Mouse (Mus musculus) CH12.LX (cell line): ENCODE measurements around the gene Vasp. TPM values are rescaled to one million over a fixed set of nuclear protein-coding genes. Genes with fewer than 3 reads are reported as not detected.

Source experiments
- DNase-seq: peaks from one replicate; pipeline ENCODE4 v3.0.0-alpha.2; 2013; ENCODE audit errors: extremely low read depth
- H3K27ac ChIP-seq: 2 replicates; pipeline ENCODE4 v1.5.1; 2012; ENCODE audit warnings: low read depth, mild to moderate bottlenecking, control low read depth, moderate library complexity; ENCODE audit not compliant: insufficient read depth
- H3K27me3 ChIP-seq: replicated peaks from 2 replicates; pipeline ENCODE3; 2012; ENCODE audit warnings: inconsistent platforms
- H3K36me3 ChIP-seq, 2 experiments: replicated peaks in 1 of 2; 2 replicates each; pipeline versions ENCODE3 to v1.6.1; 2012; ENCODE audit warnings: inconsistent platforms in 1 of 2, low read length in 1 of 2, mild to moderate bottlenecking in 1 of 2, mixed read lengths in 1 of 2, moderate library complexity in 1 of 2; ENCODE audit not compliant: control insufficient read depth in 1 of 2, insufficient read depth in 1 of 2
- H3K4me1 ChIP-seq, 2 experiments: 2 replicates each; pipeline ENCODE4 v1.6.1; 2012; ENCODE audit warnings: inconsistent platforms in 1 of 2, moderate library complexity in 1 of 2; ENCODE audit not compliant: insufficient read depth in 2 of 2, control insufficient read depth in 1 of 2
- H3K4me2 ChIP-seq: 2 replicates; pipeline ENCODE4 v1.6.1; 2012; ENCODE audit warnings: low read depth, mild to moderate bottlenecking, control low read depth; ENCODE audit not compliant: poor library complexity, insufficient read depth, severe bottlenecking
- H3K4me3 ChIP-seq, 3 experiments: fragments of 150-350 bp in 1 of 3; sonication (generic) in 1 of 3; replicated peaks in 1 of 3; 2 replicates each; pipeline versions ENCODE3 to v1.5.1; 2011 to 2012; ENCODE audit warnings: low read depth in 2 of 3, low read length in 2 of 3, mild to moderate bottlenecking in 2 of 3, moderate library complexity in 2 of 3, control low read depth in 1 of 3, improper control_type of control experiment in 1 of 3, inconsistent platforms in 1 of 3, mixed read lengths in 1 of 3; ENCODE audit not compliant: poor library complexity in 1 of 3
- H3K79me2 ChIP-seq: replicated peaks from 2 replicates; pipeline ENCODE4 v1.6.1; 2012; ENCODE audit warnings: mild to moderate bottlenecking, moderate library complexity; ENCODE audit not compliant: control insufficient read depth, poor library complexity, insufficient read depth, severe bottlenecking; ENCODE audit errors: extremely low read depth
- H3K9ac ChIP-seq: 2 replicates; pipeline ENCODE4 v1.6.1; 2012; ENCODE audit warnings: low read depth, mild to moderate bottlenecking, control low read depth, moderate library complexity; ENCODE audit not compliant: insufficient read depth
- H3K9me3 ChIP-seq: replicated peaks from 2 replicates; pipeline ENCODE3; 2012; ENCODE audit warnings: low read length, inconsistent platforms, mixed read lengths
- CHD1 ChIP-seq: IDR thresholded peaks from 2 replicates; pipeline ENCODE4 v1.6.1; 2012; ENCODE audit warnings: low read depth, low read length, improper control_type of control experiment, inconsistent platforms
- CHD2 ChIP-seq: IDR thresholded peaks from 2 replicates; pipeline ENCODE4 v1.6.1; 2011; ENCODE audit warnings: low read length, improper control_type of control experiment
- E2F4 ChIP-seq: IDR thresholded peaks from 2 replicates; pipeline ENCODE4 v1.6.1; 2011; ENCODE audit warnings: low read depth, low read length, improper control_type of control experiment; ENCODE audit not compliant: insufficient replicate concordance
- ELF1 ChIP-seq: IDR thresholded peaks from 2 replicates; pipeline ENCODE4 v1.6.1; 2014; ENCODE audit warnings: low read depth, mild to moderate bottlenecking, inconsistent platforms, low read length, improper control_type of control experiment
- EP300 ChIP-seq: IDR thresholded peaks from 2 replicates; pipeline ENCODE4 v1.6.1; 2011; ENCODE audit warnings: low read length, improper control_type of control experiment
- ETS1 ChIP-seq: conservative IDR thresholded peaks from 2 replicates; pipeline ENCODE4 v1.6.1; 2012; ENCODE audit warnings: low read depth, mild to moderate bottlenecking, inconsistent platforms, low read length, improper control_type of control experiment, moderate library complexity
- GABPA ChIP-seq: IDR thresholded peaks from 2 replicates; pipeline ENCODE4 v1.6.1; 2012; ENCODE audit warnings: low read depth, low read length, improper control_type of control experiment, inconsistent platforms; ENCODE audit not compliant: insufficient replicate concordance
- HCFC1 ChIP-seq: IDR thresholded peaks from 2 replicates; pipeline ENCODE4 v1.6.1; 2012; ENCODE audit warnings: low read depth, mild to moderate bottlenecking, inconsistent platforms, low read length, improper control_type of control experiment
- MEF2A ChIP-seq: IDR thresholded peaks from 2 replicates; pipeline ENCODE4 v1.6.1; 2014; ENCODE audit warnings: low read depth, mild to moderate bottlenecking, inconsistent platforms, low read length, improper control_type of control experiment, borderline replicate concordance
- MXI1 ChIP-seq: IDR thresholded peaks from 2 replicates; pipeline ENCODE4 v1.6.1; 2011; ENCODE audit warnings: mild to moderate bottlenecking, low read depth, low read length, improper control_type of control experiment
- MYC ChIP-seq: IDR thresholded peaks from 2 replicates; pipeline ENCODE4 v1.6.1; 2011; ENCODE audit warnings: low read depth, mild to moderate bottlenecking, improper control_type of control experiment, low read length
- NELFE ChIP-seq: IDR thresholded peaks from 2 replicates; pipeline ENCODE4 v1.6.1; 2011; ENCODE audit warnings: low read depth, low read length, improper control_type of control experiment
- NRF1 ChIP-seq: IDR thresholded peaks from 2 replicates; pipeline ENCODE4 v1.6.1; 2014; ENCODE audit warnings: low read depth, mild to moderate bottlenecking, inconsistent platforms, low read length, improper control_type of control experiment, moderate library complexity
- POLR2AphosphoS2 ChIP-seq: IDR thresholded peaks from 2 replicates; pipeline ENCODE4 v1.6.1; 2011; ENCODE audit warnings: low read depth, low read length, improper control_type of control experiment
- SIN3A ChIP-seq: IDR thresholded peaks from 2 replicates; pipeline ENCODE4 v1.6.1; 2012; ENCODE audit warnings: low read length, improper control_type of control experiment, inconsistent platforms
- SMC3 ChIP-seq: IDR thresholded peaks from 2 replicates; pipeline ENCODE4 v1.6.1; 2011; ENCODE audit warnings: low read depth, low read length, improper control_type of control experiment
- TCF12 ChIP-seq: IDR thresholded peaks from 2 replicates; pipeline ENCODE4 v1.6.1; 2014; ENCODE audit warnings: low read depth, mild to moderate bottlenecking, inconsistent platforms, low read length, improper control_type of control experiment
- UBTF ChIP-seq: IDR thresholded peaks from 2 replicates; pipeline ENCODE4 v1.6.1; 2012; ENCODE audit warnings: low read depth, mild to moderate bottlenecking, inconsistent platforms, low read length, improper control_type of control experiment, moderate library complexity
- USF1 ChIP-seq: IDR thresholded peaks from 2 replicates; pipeline ENCODE4 v1.6.1; 2014; ENCODE audit warnings: low read depth, mild to moderate bottlenecking, inconsistent platforms, low read length, improper control_type of control experiment
- USF2 ChIP-seq: conservative IDR thresholded peaks from 2 replicates; pipeline ENCODE4 v1.6.1; 2011; ENCODE audit warnings: low read depth, low read length, improper control_type of control experiment
- ZKSCAN1 ChIP-seq: IDR thresholded peaks from 2 replicates; pipeline ENCODE4 v1.6.1; 2012; ENCODE audit warnings: low read depth, inconsistent platforms, low read length, improper control_type of control experiment, borderline replicate concordance
- ZMIZ1 ChIP-seq: IDR thresholded peaks from 2 replicates; pipeline ENCODE4 v1.6.1; 2012; ENCODE audit warnings: low read depth, mild to moderate bottlenecking, inconsistent platforms, low read length, improper control_type of control experiment
- dilution Hi-C: fragments of 300-500 bp; cut with MboI; formaldehyde crosslinking; loops from 2 replicates; pipeline ENCODE4 v1.14.3; 2020; ENCODE audit warnings: low sequenced_read_pairs; ENCODE audit not compliant: extremely low pct_unique_long_range_greater_than_20kb, extremely low pct_ligation_motif_present
- in situ Hi-C: fragments of 300-500 bp; cut with MboI; formaldehyde crosslinking; loops from 3 replicates; pipeline ENCODE4 v1.14.3; 2019; ENCODE audit warnings: low sequenced_read_pairs, low pct_ligation_motif_present, low pct_unique_long_range_greater_than_20kb, mixed read lengths
- polyA plus RNA-seq: library from polyadenylated mRNA; unstranded; fragments of >175 nt; gene quantifications from 2 replicates; pipeline ENCODE4 v1.2.1, GENCODE M21; 2012; ENCODE audit warnings: low read depth; ENCODE audit not compliant: insufficient read length
- total RNA-seq, 2 experiments: library from RNA; depleted of rRNA; stranded (reverse); fragments of 300-350 nt in 1 of 2; fragments of >200 nt in 1 of 2; gene quantifications; 2 replicates each; pipeline ENCODE4 v1.2.3; 2012 to 2014

The Vasp gene
- total and polyA plus RNA-seq, 3 experiments: 114 to 191 (median 125) TPM

DNA sequence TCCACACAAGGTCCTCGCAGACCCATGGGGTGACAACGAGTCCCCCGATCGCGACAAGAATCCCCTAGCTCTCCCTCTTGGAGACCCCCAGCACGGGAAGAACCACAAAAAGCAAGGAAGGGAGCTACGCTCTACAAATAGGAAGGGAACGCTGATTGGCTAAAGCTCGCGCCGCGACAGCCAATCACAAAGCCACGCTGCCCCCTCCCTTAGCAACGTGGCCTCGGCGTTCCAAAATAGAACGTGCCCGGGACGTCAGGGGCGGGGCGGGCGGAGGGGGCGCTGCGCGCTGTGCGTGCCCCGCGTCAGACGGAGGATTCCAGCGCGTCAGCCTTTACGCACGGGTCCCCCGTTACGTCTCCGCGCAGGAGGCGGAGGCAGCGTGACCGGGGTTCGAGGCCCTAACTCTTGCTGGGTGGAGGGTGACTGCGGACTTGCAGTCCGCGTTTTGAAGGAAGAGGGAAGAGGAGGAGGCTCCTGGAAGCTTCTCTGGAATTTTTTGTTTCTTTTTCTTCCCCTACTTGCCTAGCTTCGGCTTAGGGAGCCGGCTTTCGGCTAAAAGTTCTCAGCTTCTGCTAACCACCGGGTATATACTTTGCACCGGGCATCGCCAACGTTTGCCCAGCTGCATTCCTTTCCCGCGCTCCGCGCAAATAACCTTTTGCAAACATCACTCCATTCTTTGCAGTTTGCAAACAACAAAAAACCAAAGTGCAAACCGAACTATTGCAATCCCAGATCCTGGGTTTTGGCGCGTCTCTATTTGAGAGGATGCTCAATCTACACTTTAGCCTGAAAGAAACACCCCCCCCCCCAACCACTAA, 37.0 kb upstream of the Vasp start (continued):
- TF ChIP-seq NRF1 (peak; percentile 54), MEF2A (peak; percentile 70), GABPA (no peak), CHD2 (peak; percentile 37; the same call in 1 of the 2 replicates), ZKSCAN1 (no peak), USF1 (peak; percentile 6; the same call in 1 of the 2 replicates), CHD1 (no peak), EP300 (no peak), SIN3A (peak; percentile 83), E2F4 (no peak), NELFE (no peak), TCF12 (0 out of 2 replicates have a peak, but pooled peaks have one; percentile 27), HCFC1 (peak; percentile 59), USF2 (no peak), ELF1 (peak; percentile 72)

DNA sequence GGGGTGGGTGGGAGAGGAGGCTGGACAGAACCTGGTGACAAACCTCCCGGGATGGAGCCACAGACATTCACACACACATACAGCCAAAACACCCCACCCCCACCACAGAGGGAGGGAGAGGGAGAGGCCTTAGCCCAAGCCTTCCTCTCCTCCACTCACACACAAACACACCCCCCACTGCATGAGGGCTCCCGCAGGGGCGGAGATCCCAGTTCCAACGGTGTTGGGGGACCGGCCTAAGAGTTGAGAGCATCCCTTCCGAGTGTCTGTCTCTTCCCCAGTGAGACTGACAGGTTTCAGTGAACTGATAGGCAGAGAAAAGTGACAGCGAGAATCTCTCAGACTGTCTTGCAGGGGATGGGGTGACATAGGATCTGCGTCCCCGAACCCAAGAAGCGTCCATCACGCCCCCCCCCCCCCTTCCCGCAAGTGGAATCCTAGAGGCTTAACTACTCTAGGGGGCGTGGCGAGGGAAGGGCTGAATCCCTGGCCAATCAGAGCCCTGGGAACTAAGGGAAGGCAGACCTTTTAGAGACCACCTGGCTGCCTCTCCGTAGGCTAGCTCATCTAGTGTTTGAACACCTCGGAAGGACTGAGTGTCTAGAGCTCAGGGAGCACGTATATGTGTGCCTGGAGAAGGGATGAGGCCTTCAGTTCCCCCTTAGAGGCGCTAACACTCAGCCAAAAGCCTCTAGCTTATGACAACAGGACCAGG, 36.3 kb upstream of the Vasp start:
- Histone ChIP-seq H3K4me1 (peaks cover 0 to 25% of the 10 kb centered on the region in 2 experiments; a peak in 2 of 4 replicates), H3K79me2 (no peaks in the 10 kb centered on the region), H3K27ac (0 out of 2 replicates have a peak overlapping the region, but pooled peaks have one; percentile 13), H3K27me3 (peaks cover 72% of the 10 kb centered on the region), H3K4me3 (peak overlapping the region; percentile 55 to 77 (median 70)), H3K36me3 (no peaks in the 10 kb centered on the region), H3K9ac (peak overlapping the region; percentile 74), H3K4me2 (peak overlapping the region; percentile 83), H3K9me3 (peaks cover 8% of the 10 kb centered on the region)
- peak; percentile 71 for DNase-seq
- dilution Hi-C loops: no loop called here
- no peak for TF ChIP-seq EP300
- TF ChIP-seq UBTF: no peak
- no peak for TF ChIP-seq SMC3
- no peak for TF ChIP-seq MYC
- no peak for TF ChIP-seq MXI1
- TF ChIP-seq POLR2AphosphoS2: no peak
- no peak for TF ChIP-seq ZMIZ1
- TF ChIP-seq ETS1: no peak
- in situ Hi-C loops: loop anchor here (5.0 kb wide), 1 partner anchor 34 kb away; the partner anchor contains the start of gene Ercc1
